Comparison of ENCODE assay signal across 13 mouse cellular contexts in the genomic region with DNA sequence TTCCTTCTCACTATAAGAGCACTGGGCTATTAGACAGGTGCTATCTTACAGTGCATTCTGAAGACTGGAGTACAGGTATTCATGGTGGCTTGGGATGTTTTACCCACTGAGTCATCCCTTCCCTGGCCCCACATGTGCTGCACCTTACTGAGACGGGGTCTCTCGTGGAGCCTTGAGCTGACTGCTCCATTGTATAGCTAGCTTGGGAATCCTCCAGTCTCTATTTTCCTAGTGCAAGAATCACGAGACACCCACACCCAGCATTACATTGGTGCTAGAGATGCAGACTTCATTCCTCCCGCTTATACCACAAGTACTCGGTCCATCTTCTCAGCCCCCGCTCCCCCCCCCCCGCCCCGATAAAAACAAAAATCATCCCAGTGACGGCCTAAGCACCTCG. TPM values are rescaled to one million over a fixed set of nuclear protein-coding genes. Genes with fewer than 3 reads are reported as not detected.
DNase-seq lines count a peak whose midpoint lies in the region; ATAC-seq and TF ChIP-seq lines count a peak whose summit lies in the region.
"Had no signal": no experiment of that assay in that cellular context is flagged by ENCODE, and none has a peak within 500 bp of the region (broad histone marks: within the 10 kb centered on the region; RNA-seq: fewer than 3 reads in every experiment).

No protein-coding gene starts in this region.

- WGBS in hindbrain, embryonic 10.5 days = 81% methylated on average over 10 of the region's 10 CpGs
- 88% methylated on average over 10 of the region's 10 CpGs for WGBS in hindbrain, embryonic 14.5 days
- WGBS in lung, postnatal 0 days = 61% methylated on average over 10 of the region's 10 CpGs
- WGBS in intestine, embryonic 15.5 days = 86% methylated on average over 10 of the region's 10 CpGs
- WGBS in stomach, embryonic 14.5 days = 81% methylated on average over 10 of the region's 10 CpGs

- ATAC-seq in hindbrain, embryonic 14.5 days (ENCODE audit: low FRiP score) = no peak
- ATAC-seq in lung, postnatal 0 days = no peak
- ATAC-seq in intestine, embryonic 15.5 days = no peak
- ATAC-seq in stomach, embryonic 14.5 days (ENCODE audit: insufficient number of reproducible peaks, insufficient read depth, low FRiP score, low read depth) = no peak
- ATAC-seq: forebrain, embryonic 13.5 days; Patski had no signal

- H3K27me3 ChIP-seq in hindbrain, embryonic 10.5 days (ENCODE audit: insufficient read depth, poor library complexity, severe bottlenecking) = no peaks in the 10 kb centered on the region
- H3K27me3 ChIP-seq in hindbrain, embryonic 14.5 days (ENCODE audit: control insufficient read depth, insufficient read depth, low read length) = no peaks in the 10 kb centered on the region
- H3K27me3 ChIP-seq in lung, postnatal 0 days (replicated peaks; ENCODE audit: insufficient read depth, low read length) = no peaks in the 10 kb centered on the region
- no peaks in the 10 kb centered on the region for H3K27me3 ChIP-seq in intestine, embryonic 15.5 days (replicated peaks)
- no peaks in the 10 kb centered on the region for H3K27me3 ChIP-seq in stomach, embryonic 14.5 days (ENCODE audit: control insufficient read depth, insufficient read depth, low read length)
- H3K27me3 ChIP-seq: CH12.LX; forebrain, embryonic 13.5 days; Patski had no signal

- TF ChIP-seq EP300 in lung, postnatal 0 days (IDR thresholded peaks at IDR 0.05) = no peak

- no peak overlapping the region for H3K4me2 ChIP-seq in hindbrain, embryonic 14.5 days (replicated peaks)
- no peak overlapping the region for H3K4me2 ChIP-seq in lung, postnatal 0 days (replicated peaks; ENCODE audit: low read depth, low read length)
- no peak overlapping the region for H3K4me2 ChIP-seq in intestine, embryonic 15.5 days (replicated peaks)
- H3K4me2 ChIP-seq in stomach, embryonic 14.5 days (replicated peaks; ENCODE audit: low read depth, low read length) = no peak overlapping the region
- H3K4me2 ChIP-seq: forebrain, embryonic 13.5 days had no signal

- H3K9ac ChIP-seq in hindbrain, embryonic 14.5 days = no peak overlapping the region
- no peak overlapping the region for H3K9ac ChIP-seq in lung, postnatal 0 days (replicated peaks; ENCODE audit: low read depth)
- H3K9ac ChIP-seq in intestine, embryonic 15.5 days = no peak overlapping the region
- no peak overlapping the region for H3K9ac ChIP-seq in stomach, embryonic 14.5 days (replicated peaks; ENCODE audit: low read depth, low read length)
- H3K9ac ChIP-seq: forebrain, embryonic 13.5 days had no signal

- H3K9me3 ChIP-seq in hindbrain, embryonic 10.5 days = no peaks in the 10 kb centered on the region
- no peaks in the 10 kb centered on the region for H3K9me3 ChIP-seq in hindbrain, embryonic 14.5 days (ENCODE audit: control insufficient read depth, low read length)
- H3K9me3 ChIP-seq in lung, postnatal 0 days (ENCODE audit: low read length) = no peaks in the 10 kb centered on the region
- H3K9me3 ChIP-seq in intestine, embryonic 15.5 days = no peaks in the 10 kb centered on the region
- no peaks in the 10 kb centered on the region for H3K9me3 ChIP-seq in stomach, embryonic 14.5 days (ENCODE audit: control insufficient read depth, low read depth, low read length)
- H3K9me3 ChIP-seq: forebrain, embryonic 13.5 days had no signal

- no peak for TF ChIP-seq CTCF in lung, postnatal 0 days (IDR thresholded peaks at IDR 0.05)

- H3K36me3 ChIP-seq in hindbrain, embryonic 10.5 days = no peaks in the 10 kb centered on the region
- no peaks in the 10 kb centered on the region for H3K36me3 ChIP-seq in hindbrain, embryonic 14.5 days (replicated peaks; ENCODE audit: control insufficient read depth, insufficient read depth)
- H3K36me3 ChIP-seq in lung, postnatal 0 days (ENCODE audit: insufficient read depth, low read length) = no peaks in the 10 kb centered on the region
- no peaks in the 10 kb centered on the region for H3K36me3 ChIP-seq in intestine, embryonic 15.5 days
- H3K36me3 ChIP-seq in stomach, embryonic 14.5 days (ENCODE audit: control insufficient read depth, insufficient read depth, low read length) = no peaks in the 10 kb centered on the region

- no peak for DNase-seq in hindbrain, embryonic 10.5 days (ENCODE audit: low spot score)
- no peak for DNase-seq in hindbrain, embryonic 14.5 days (ENCODE audit: low spot score)
- no peak for DNase-seq in lung, postnatal 0 days (ENCODE audit: low spot score)
- no peak for DNase-seq in lung, postnatal 14 days
- no peak for DNase-seq in urinary bladder, postnatal 10 days (ENCODE audit: low spot score)
- no peak for DNase-seq in Muller cell, postnatal 12 days (ENCODE audit: inconsistent ontology term)
- DNase-seq: cerebellum, adult 2 months; gastrocnemius, postnatal 10 days had no signal

- H3K4me1 ChIP-seq in hindbrain, embryonic 10.5 days (replicated peaks) = peaks cover 55% of the 10 kb centered on the region
- H3K4me1 ChIP-seq in hindbrain, embryonic 14.5 days (replicated peaks; ENCODE audit: control insufficient read depth, insufficient read depth, low read length) = peaks cover 19% of the 10 kb centered on the region
- H3K4me1 ChIP-seq in lung, postnatal 0 days (ENCODE audit: insufficient read depth, low read depth, low read length) = peaks cover 13% of the 10 kb centered on the region
- H3K4me1 ChIP-seq in intestine, embryonic 15.5 days (replicated peaks) = peaks cover 28% of the 10 kb centered on the region
- peaks cover 28% of the 10 kb centered on the region for H3K4me1 ChIP-seq in stomach, embryonic 14.5 days (ENCODE audit: control insufficient read depth, insufficient read depth, low read length)

- no peak overlapping the region for H3K4me3 ChIP-seq in hindbrain, embryonic 10.5 days
- H3K4me3 ChIP-seq in hindbrain, embryonic 14.5 days (replicated peaks; ENCODE audit: low read length) = no peak overlapping the region
- no peak overlapping the region for H3K4me3 ChIP-seq in lung, postnatal 0 days (ENCODE audit: low read depth, low read length)
- no peak overlapping the region for H3K4me3 ChIP-seq in intestine, embryonic 15.5 days (replicated peaks)
- no peak overlapping the region for H3K4me3 ChIP-seq in stomach, embryonic 14.5 days (ENCODE audit: low read depth, low read length)
- H3K4me3 ChIP-seq: forebrain, embryonic 13.5 days had no signal

- H3K27ac ChIP-seq in hindbrain, embryonic 10.5 days = peak overlapping the region; percentile 87
- no peak overlapping the region for H3K27ac ChIP-seq in hindbrain, embryonic 14.5 days
- peak overlapping the region; percentile 86 for H3K27ac ChIP-seq in lung, postnatal 0 days (ENCODE audit: low read length)
- peak overlapping the region; percentile 78; the same call in 1 of the 2 replicates for H3K27ac ChIP-seq in intestine, embryonic 15.5 days
- H3K27ac ChIP-seq in stomach, embryonic 14.5 days (ENCODE audit: low read length) = peak overlapping the region; percentile 82; the same call in 1 of the 2 replicates
- H3K27ac ChIP-seq: forebrain, embryonic 13.5 days had no signal

RNA-seq across cellular contexts. Expression of gene Cfap161, which starts 17.9 kb away (rescaled TPM):
- 0.24 and 1.5 TPM in 2 replicates for polyA plus RNA-seq in hindbrain, embryonic 10.5 days (2016; fragmentation: Nextera tagmentation; extraction: Ambion mirVana)
- 1.4 and 1.6 TPM in 2 replicates for polyA plus RNA-seq in hindbrain, embryonic 14.5 days (2014; fragmentation: Nextera tagmentation; extraction: Ambion mirVana)
- polyA plus RNA-seq in lung, postnatal 0 days (2015; fragmentation: Nextera tagmentation; extraction: Ambion mirVana) = 6.8 and 10.4 TPM in 2 replicates
- 0.13 TPM in 1 of 2 replicates, not detected in the other for polyA plus RNA-seq in intestine, embryonic 15.5 days (2015; fragmentation: Nextera tagmentation; extraction: Ambion mirVana)
- polyA plus RNA-seq in stomach, embryonic 14.5 days (2014; fragmentation: Nextera tagmentation; extraction: Ambion mirVana) = 0.25 and 0.31 TPM in 2 replicates
- polyA plus RNA-seq: Patski had no signal
